Mouse (Mus musculus) regulatory T cell (primary cell): Measurements from ENCODE around the gene Naip1.
"Not testable (repeated sequence)": the region's sequence is repeated elsewhere in the genome, so short reads cannot be mapped to it uniquely, and the experiment has no call there.

ENCODE experiments used
- in situ Hi-C: fragments of 300-600 bp; cut with MboI, MseI; formaldehyde crosslinking; loops from one replicate; pipeline ENCODE4 v1.15.1; 2025; ENCODE audit warnings: high pct_unique_total_duplicates

Naip1 gene

GRCm38 (mm10) chr13:100402930-100403637, 49.6 kb downstream of the Naip1 start:
- in situ Hi-C loops = loop anchor here (10.0 kb wide), 1 partner anchor 998 kb away; no protein-coding TSS in a partner anchor

GRCm38 (mm10) chr13:100391021-100391420, 61.6 kb downstream of the Naip1 start:
- in situ Hi-C loops = not testable (repeated sequence)

- in situ Hi-C loops = no loop called here
Measured at GRCm38 (mm10) chr13:100370536-100370935, 82.1 kb downstream of the Naip1 start.
